Mouse (Mus musculus) intestine, embryonic 15.5 days (tissue): ENCODE results near the gene Ncdn. TPM values are rescaled to one million over a fixed set of nuclear protein-coding genes. Genes with fewer than 3 reads are reported as not detected.

Source experiments
- ATAC-seq: fragments of 200-750 bp; cut with Nextera tagmentation; 2 replicates; pipeline ENCODE4 v1.8.0; 2017; ENCODE audit warnings: moderate TSS enrichment, moderate library complexity
- H3K27ac ChIP-seq: fragments of 300-500 bp; sonication (generic); 2 replicates; pipeline ENCODE4 v1.5.1; 2015; ENCODE audit warnings: mild to moderate bottlenecking, inconsistent platforms
- H3K27me3 ChIP-seq: fragments of 300-500 bp; sonication (generic); replicated peaks from 2 replicates; pipeline ENCODE4 v1.6.1; 2015; ENCODE audit warnings: inconsistent platforms
- H3K36me3 ChIP-seq: fragments of 300-500 bp; sonication (generic); 2 replicates; pipeline ENCODE4 v1.6.1; 2015; ENCODE audit warnings: inconsistent platforms
- H3K4me1 ChIP-seq: fragments of 300-500 bp; sonication (generic); replicated peaks from 2 replicates; pipeline ENCODE4 v1.6.1; 2015; ENCODE audit warnings: inconsistent platforms
- H3K4me2 ChIP-seq: fragments of 300-500 bp; sonication (generic); replicated peaks from 2 replicates; pipeline ENCODE4 v1.6.1; 2015; ENCODE audit warnings: mild to moderate bottlenecking, inconsistent platforms
- H3K4me3 ChIP-seq: fragments of 300-500 bp; sonication (generic); replicated peaks from 2 replicates; pipeline ENCODE4 v1.5.1; 2015; ENCODE audit warnings: inconsistent platforms
- H3K9ac ChIP-seq: fragments of 300-500 bp; sonication (generic); 2 replicates; pipeline ENCODE4 v1.6.1; 2015; ENCODE audit warnings: inconsistent platforms
- H3K9me3 ChIP-seq: fragments of 300-500 bp; sonication (generic); 2 replicates; pipeline ENCODE4 v1.6.1; 2016; ENCODE audit warnings: inconsistent platforms
- WGBS: fragments of 180-500 bp; shearing (Covaris S2); methylation state at CpG from one replicate; pipeline ENCODE4 v1.1.7; 2015; 5-methylcytosine and 5-hydroxymethylcytosine counted together
- polyA plus RNA-seq: library from polyadenylated mRNA; unstranded; fragments of >200 nt; fragmentation: Nextera tagmentation; extraction: Ambion mirVana; gene quantifications from 2 replicates; pipeline ENCODE4 v1.2.1, GENCODE M21; 2015

The Ncdn gene
- polyA plus RNA-seq: 27.3 TPM in 2 replicates

GRCm38 (mm10) chr4:126753268-126754230 lies at the start of gene Ncdn, which contains the start of gene AU040320:
Ncdn (minus strand) TSS chr4:126753438.
AU040320 (plus strand) TSS chr4:126753544.
- Histone ChIP-seq H3K4me2 (peak within 1 kb of the TSS; percentile 98), H3K9ac (peak within 1 kb of the TSS; percentile 78), H3K36me3 (peaks cover under 1% of the 10 kb centered on the region; the same call in 1 of the 2 replicates), H3K4me3 (peak within 1 kb of the TSS; percentile 71), H3K27ac (peak within 1 kb of the TSS; percentile 98), H3K27me3 (no peaks in the 10 kb centered on the region), H3K9me3 (no peaks in the 10 kb centered on the region), H3K4me1 (peaks cover 32% of the 10 kb centered on the region)
- under 1% methylated on average over 67 of the region's 71 CpGs for WGBS
- peak; percentile 98 for ATAC-seq

DNA sequence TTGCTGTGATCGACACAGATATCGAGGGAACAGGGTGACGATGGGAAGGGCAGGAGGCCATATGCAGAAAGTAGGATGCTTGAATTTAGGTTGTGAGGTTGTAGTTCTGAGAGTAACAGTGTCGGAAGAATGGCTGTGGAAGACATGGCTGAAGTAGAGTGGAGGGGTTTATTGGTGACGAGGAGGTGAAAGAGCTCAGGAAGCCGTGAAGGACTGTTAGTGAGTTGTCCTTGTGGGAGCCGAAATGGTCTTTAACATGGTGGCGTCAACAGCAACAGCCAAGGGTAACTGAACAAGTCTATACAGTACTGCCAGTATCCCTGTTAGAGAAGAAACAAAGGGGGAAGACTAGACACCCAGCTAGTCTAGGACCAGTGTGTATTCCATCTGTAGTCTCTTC lies 48.9 kb upstream of the Ncdn start:
- WGBS: 96% methylated on average over 8 of the region's 8 CpGs

GRCm38 (mm10) chr4:126792341-126793102 lies 39.3 kb upstream of the Ncdn start:
- Histone ChIP-seq H3K9me3 (no peaks in the 10 kb centered on the region), H3K27ac (no peak overlapping the region), H3K27me3 (no peaks in the 10 kb centered on the region), H3K4me3 (no peak overlapping the region), H3K4me2 (no peak overlapping the region), H3K9ac (no peak overlapping the region), H3K4me1 (no peaks in the 10 kb centered on the region), H3K36me3 (peaks cover 15% of the 10 kb centered on the region; the same call in 1 of the 2 replicates)
- WGBS: 89% methylated on average over 7 of the region's 7 CpGs
- ATAC-seq: no peak

More for the DNA sequence above, 48.9 kb upstream of the Ncdn start:
- ATAC-seq: no peak
- Histone ChIP-seq H3K9ac (no peak overlapping the region), H3K4me1 (peaks cover 3% of the 10 kb centered on the region; the same call in 1 of the 2 replicates), H3K4me3 (no peak overlapping the region), H3K27ac (no peak overlapping the region), H3K4me2 (no peak overlapping the region), H3K9me3 (no peaks in the 10 kb centered on the region), H3K27me3 (no peaks in the 10 kb centered on the region), H3K36me3 (no peaks in the 10 kb centered on the region)

GRCm38 (mm10) chr4:126782996-126783395 lies 29.8 kb upstream of the Ncdn start:
- no peaks in the 10 kb centered on the region for H3K9me3 ChIP-seq
- no peak overlapping the region for H3K9ac ChIP-seq
- no peaks in the 10 kb centered on the region for H3K36me3 ChIP-seq
- no peak overlapping the region for H3K27ac ChIP-seq
- H3K4me1 ChIP-seq: no peaks in the 10 kb centered on the region
- H3K4me2 ChIP-seq: no peak overlapping the region
- H3K27me3 ChIP-seq: no peaks in the 10 kb centered on the region
- no peak overlapping the region for H3K4me3 ChIP-seq
- WGBS: 69% methylated on average over 8 of the region's 8 CpGs
- no peak for ATAC-seq

DNA sequence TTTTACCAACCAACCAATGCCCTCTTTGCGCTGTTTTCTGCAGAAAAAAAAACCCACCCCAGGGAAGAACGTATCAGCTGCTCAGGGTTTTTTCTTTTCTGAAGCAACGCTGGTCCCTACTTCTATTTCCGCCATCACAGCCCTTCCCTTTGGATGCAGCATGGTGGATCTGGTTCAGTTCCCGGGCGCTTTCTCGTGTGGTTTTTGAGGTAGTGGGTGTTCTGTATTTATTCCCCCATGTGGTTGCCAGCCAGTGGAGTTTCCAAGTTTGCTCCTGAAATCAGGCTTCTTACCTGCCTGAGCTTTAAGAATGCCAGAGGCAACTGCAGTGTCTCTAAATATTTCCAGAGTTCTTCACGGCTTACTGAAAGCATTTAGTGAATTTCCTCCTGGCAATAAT lies 29.3 kb upstream of the Ncdn start:
- Histone ChIP-seq H3K4me2 (no peak overlapping the region), H3K4me3 (no peak overlapping the region), H3K4me1 (no peaks in the 10 kb centered on the region), H3K36me3 (no peaks in the 10 kb centered on the region), H3K27ac (no peak overlapping the region), H3K9ac (no peak overlapping the region), H3K27me3 (no peaks in the 10 kb centered on the region), H3K9me3 (no peaks in the 10 kb centered on the region)
- no peak for ATAC-seq
- WGBS: 87% methylated on average over 8 of the region's 8 CpGs

GRCm38 (mm10) chr4:126781871-126782270 lies 28.6 kb upstream of the Ncdn start:
- WGBS: 75% methylated on average over 3 of the region's 3 CpGs
- H3K36me3 ChIP-seq: no peaks in the 10 kb centered on the region
- H3K9ac ChIP-seq: no peak overlapping the region
- H3K27me3 ChIP-seq: no peaks in the 10 kb centered on the region
- H3K4me2 ChIP-seq: no peak overlapping the region
- no peaks in the 10 kb centered on the region for H3K9me3 ChIP-seq
- H3K27ac ChIP-seq: no peak overlapping the region
- ATAC-seq: no peak
- H3K4me1 ChIP-seq: no peaks in the 10 kb centered on the region
- no peak overlapping the region for H3K4me3 ChIP-seq

- H3K4me1 ChIP-seq: no peaks in the 10 kb centered on the region
- no peak overlapping the region for H3K9ac ChIP-seq
- H3K4me2 ChIP-seq: no peak overlapping the region
- 66% methylated on average over 12 of the region's 12 CpGs for WGBS
- no peaks in the 10 kb centered on the region for H3K27me3 ChIP-seq
- no peak overlapping the region for H3K4me3 ChIP-seq
- H3K36me3 ChIP-seq: no peaks in the 10 kb centered on the region
- no peaks in the 10 kb centered on the region for H3K9me3 ChIP-seq
- H3K27ac ChIP-seq: no peak overlapping the region
- ATAC-seq: no peak
Measured at GRCm38 (mm10) chr4:126779826-126780775, 26.9 kb upstream of the Ncdn start.

- 49% methylated on average over 8 of the region's 8 CpGs for WGBS
- Histone ChIP-seq H3K4me3 (no peak overlapping the region), H3K36me3 (no peaks in the 10 kb centered on the region), H3K4me1 (no peaks in the 10 kb centered on the region), H3K9ac (no peak overlapping the region), H3K4me2 (no peak overlapping the region), H3K27me3 (no peaks in the 10 kb centered on the region), H3K9me3 (no peaks in the 10 kb centered on the region), H3K27ac (no peak overlapping the region)
- no peak for ATAC-seq
Measured at GRCm38 (mm10) chr4:126779148-126779581, 25.9 kb upstream of the Ncdn start.

DNA sequence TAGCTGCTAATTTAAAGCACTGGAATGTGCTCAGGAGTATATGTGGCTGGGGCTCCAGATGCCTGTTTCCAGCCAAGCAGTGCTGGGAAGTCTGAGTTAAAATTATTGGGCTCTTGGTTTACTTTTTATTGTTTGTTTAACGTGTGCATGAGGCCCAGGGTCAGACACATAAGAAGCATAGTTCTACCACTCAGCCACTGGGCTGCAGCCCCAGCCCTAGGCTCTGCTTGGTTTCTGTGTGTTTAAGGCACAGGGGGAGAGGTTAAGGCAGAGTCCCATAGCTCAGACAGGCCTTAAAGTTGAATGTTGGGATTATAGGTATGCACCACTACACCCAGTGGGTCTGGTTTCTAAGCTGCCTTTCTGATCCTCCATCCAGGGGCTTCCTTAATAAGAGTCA lies 21.9 kb upstream of the Ncdn start:
- Histone ChIP-seq H3K27me3 (no peaks in the 10 kb centered on the region), H3K4me3 (no peak overlapping the region), H3K9ac (no peak overlapping the region), H3K27ac (no peak overlapping the region), H3K4me2 (no peak overlapping the region), H3K4me1 (no peaks in the 10 kb centered on the region), H3K9me3 (no peaks in the 10 kb centered on the region), H3K36me3 (no peaks in the 10 kb centered on the region)
- ATAC-seq: peak; percentile 56; the same call in 1 of the 2 replicates
- 7% methylated on average over 1 of the region's 1 CpGs for WGBS

GRCm38 (mm10) chr4:126773871-126774270 lies 20.6 kb upstream of the Ncdn start:
- H3K4me1 ChIP-seq: no peaks in the 10 kb centered on the region
- H3K27ac ChIP-seq: no peak overlapping the region
- ATAC-seq: no peak
- H3K9ac ChIP-seq: no peak overlapping the region
- 88% methylated on average over 6 of the region's 6 CpGs for WGBS
- H3K9me3 ChIP-seq: no peaks in the 10 kb centered on the region
- no peak overlapping the region for H3K4me3 ChIP-seq
- H3K4me2 ChIP-seq: no peak overlapping the region
- H3K36me3 ChIP-seq: no peaks in the 10 kb centered on the region
- no peaks in the 10 kb centered on the region for H3K27me3 ChIP-seq

DNA sequence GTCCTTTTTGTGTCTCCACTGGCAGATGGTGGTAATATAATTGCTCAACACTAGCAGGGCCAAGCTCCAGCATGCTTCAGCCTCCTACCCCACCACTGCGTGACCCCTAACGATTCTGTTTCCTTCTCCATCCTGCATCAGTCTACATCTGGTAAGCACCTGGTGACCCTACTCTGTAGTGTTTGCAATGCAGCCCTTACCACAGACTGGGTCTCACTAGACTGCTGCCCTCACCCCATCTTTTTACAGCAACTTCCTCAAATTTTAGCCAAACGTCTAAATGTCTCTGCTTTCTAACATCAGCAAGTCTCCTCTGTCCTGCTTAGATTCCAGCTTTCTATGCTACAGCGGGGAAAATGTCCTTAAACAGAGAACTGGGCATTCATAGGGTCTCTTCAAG lies 17.6 kb upstream of the Ncdn start:
- Histone ChIP-seq H3K9me3 (no peaks in the 10 kb centered on the region), H3K36me3 (no peaks in the 10 kb centered on the region), H3K9ac (no peak overlapping the region), H3K4me2 (no peak overlapping the region), H3K4me1 (no peaks in the 10 kb centered on the region), H3K27me3 (no peaks in the 10 kb centered on the region), H3K27ac (no peak overlapping the region), H3K4me3 (no peak overlapping the region)
- 89% methylated on average over 4 of the region's 4 CpGs for WGBS
- no peak for ATAC-seq
